Mouse (Mus musculus): Measurements from ENCODE around the gene Wfikkn2. TPM values are rescaled to one million over a fixed set of nuclear protein-coding genes. Genes with fewer than 3 reads are reported as not detected.

Wfikkn2 gene
- total and polyA plus RNA-seq, 3 experiments: 0.04 to 0.11 (median 0.08) TPM

DNA sequence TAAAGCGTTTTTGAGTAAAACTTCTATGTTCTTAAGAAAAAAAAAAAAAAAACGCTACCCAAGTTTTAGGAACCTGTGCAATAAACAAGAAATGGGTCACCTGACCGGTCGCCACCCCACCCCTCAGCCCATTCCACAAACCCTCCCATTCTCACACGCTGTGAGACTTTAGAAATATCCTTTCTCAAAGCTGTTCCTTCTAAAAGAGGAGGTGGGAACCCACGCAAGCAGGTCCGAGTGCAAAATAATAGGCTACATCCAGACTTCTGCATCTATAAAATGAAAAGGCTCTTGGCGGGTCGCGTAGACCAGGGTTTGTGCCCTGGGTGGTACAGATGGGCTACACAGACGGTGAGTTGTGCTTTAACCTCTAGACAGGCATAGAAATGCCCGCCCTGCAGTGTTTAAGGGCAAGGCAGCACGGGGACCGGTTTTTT is 36.1 kb downstream of the Wfikkn2 start:
- peak overlapping the region; percentile 36; the same call in 1 of the 2 replicates for H3K27ac ChIP-seq (ENCODE audit: insufficient read depth, low read depth)
- peaks cover 29% of the 10 kb centered on the region for H3K79me2 ChIP-seq (replicated peaks; ENCODE audit: control insufficient read depth, extremely low read depth, insufficient read depth, poor library complexity, severe bottlenecking)
- dilution Hi-C loops (cut with MboI; ENCODE audit: extremely low pct_ligation_motif_present, extremely low pct_unique_long_range_greater_than_20kb, low sequenced_read_pairs) (no loop called here), in situ Hi-C loops (cut with MboI; ENCODE audit: low pct_ligation_motif_present, low pct_unique_long_range_greater_than_20kb, low sequenced_read_pairs) (no loop called here)
- peaks cover 5% of the 10 kb centered on the region for H3K27me3 ChIP-seq (replicated peaks)
- peaks cover 4 to 24% of the 10 kb centered on the region in 2 experiments; a peak in 3 of 4 replicates for H3K4me1 ChIP-seq (ENCODE audit: control insufficient read depth in 1 of 2, insufficient read depth in 2 of 2)
- TF ChIP-seq UBTF (IDR thresholded peaks at IDR 0.05; ENCODE audit: low read depth, low read length) (no peak), USF1 (IDR thresholded peaks at IDR 0.05; ENCODE audit: low read depth, low read length) (peak; percentile 60), ZNF384 (IDR thresholded peaks at IDR 0.05; ENCODE audit: low read depth, low read length) (peak; percentile 75; the same call in 1 of the 2 replicates), CHD1 (IDR thresholded peaks at IDR 0.05; ENCODE audit: low read depth, low read length) (0 out of 2 replicates have a peak, but pooled peaks have one; percentile 26), USF2 (conservative IDR thresholded peaks at IDR 0.05; ENCODE audit: low read depth, low read length) (peak; percentile 31; the same call in 1 of the 2 replicates), BHLHE40 (IDR thresholded peaks at IDR 0.05; ENCODE audit: low read depth, low read length) (peak; percentile 59; the same call in 1 of the 2 replicates)
- peak overlapping the region; percentile 42 to 64 (median 49) for H3K4me3 ChIP-seq (replicated peaks in 1 of 3; ENCODE audit: low read depth in 2 of 3, low read length in 2 of 3, poor library complexity in 1 of 3)
- DNase-seq (ENCODE audit: extremely low read depth): no peak
- peak overlapping the region; percentile 49 for H3K9ac ChIP-seq (ENCODE audit: insufficient read depth, low read depth)
- peak overlapping the region; percentile 81 for H3K4me2 ChIP-seq (ENCODE audit: insufficient read depth, low read depth, poor library complexity, severe bottlenecking)
- H3K36me3 ChIP-seq (replicated peaks in 1 of 2; ENCODE audit: control insufficient read depth in 1 of 2, insufficient read depth in 1 of 2, low read length in 1 of 2): peaks cover 10 to 12% of the 10 kb centered on the region in 2 experiments
- no peaks in the 10 kb centered on the region for H3K9me3 ChIP-seq (replicated peaks; ENCODE audit: low read length)

DNA sequence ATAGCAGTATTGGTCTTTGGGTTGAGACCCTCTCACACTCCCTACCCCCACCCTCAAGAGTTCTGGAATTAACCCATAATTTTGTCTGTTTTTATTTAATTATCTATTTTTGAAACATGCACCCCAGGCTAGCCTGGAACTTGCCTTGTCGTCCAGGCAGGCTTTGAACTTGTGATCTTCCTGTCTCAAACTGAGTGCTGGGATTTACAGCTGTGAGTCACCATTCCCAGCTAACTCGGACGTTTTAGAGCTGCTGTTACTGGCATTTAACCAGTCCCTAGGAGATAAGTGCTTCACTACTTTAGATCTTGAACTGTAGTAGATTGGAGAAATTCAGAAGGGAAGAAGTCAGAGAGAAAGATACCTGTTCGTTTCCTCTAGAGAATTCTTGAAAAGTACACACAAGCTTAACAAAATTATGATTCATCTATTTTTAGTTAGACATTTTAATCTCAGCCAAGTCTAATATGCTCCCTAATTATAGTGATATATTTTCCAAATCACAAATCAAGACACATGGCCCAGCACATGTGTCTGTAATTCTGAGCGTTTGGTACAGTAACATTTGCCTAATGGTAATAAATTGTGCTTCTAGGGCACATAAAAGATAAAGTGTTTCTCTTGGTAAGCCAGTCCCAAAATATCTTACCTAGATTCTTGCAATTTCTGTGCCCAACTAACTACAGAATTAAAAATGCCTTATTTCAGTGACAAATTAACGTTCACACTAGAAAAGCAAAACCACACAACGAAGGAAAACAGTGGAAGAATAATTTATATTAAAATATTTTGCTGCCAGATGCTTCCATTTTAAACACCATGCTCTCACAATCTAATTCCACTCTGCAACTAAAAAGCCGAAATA is 36.8 kb downstream of the Wfikkn2 start:
- H3K4me3 ChIP-seq (replicated peaks in 1 of 3; ENCODE audit: low read depth in 2 of 3, low read length in 2 of 3, poor library complexity in 1 of 3): no peak overlapping the region
- H3K27ac ChIP-seq (ENCODE audit: insufficient read depth, low read depth): no peak overlapping the region
- peaks cover 5% of the 10 kb centered on the region for H3K27me3 ChIP-seq (replicated peaks)

More for the DNA sequence above, 36.8 kb downstream of the Wfikkn2 start:
- no peak overlapping the region for H3K9ac ChIP-seq (ENCODE audit: insufficient read depth, low read depth)
- peaks cover 5 to 6% of the 10 kb centered on the region in 2 experiments for H3K36me3 ChIP-seq (replicated peaks in 1 of 2; ENCODE audit: control insufficient read depth in 1 of 2, insufficient read depth in 1 of 2, low read length in 1 of 2)
- peaks cover under 1 to 24% of the 10 kb centered on the region in 2 experiments; a peak in 3 of 4 replicates for H3K4me1 ChIP-seq (ENCODE audit: control insufficient read depth in 1 of 2, insufficient read depth in 2 of 2)
- TF ChIP-seq POLR2A (IDR thresholded peaks at IDR 0.05; ENCODE audit: low read depth, low read length): no peak
- no peak for TF ChIP-seq CHD1 (IDR thresholded peaks at IDR 0.05; ENCODE audit: low read depth, low read length)
- TF ChIP-seq MEF2A (IDR thresholded peaks at IDR 0.05; ENCODE audit: borderline replicate concordance, low read depth, low read length): no peak
- TF ChIP-seq E2F4 (IDR thresholded peaks at IDR 0.05; ENCODE audit: insufficient replicate concordance, low read depth, low read length): no peak
- TF ChIP-seq JUN (IDR thresholded peaks at IDR 0.05; ENCODE audit: insufficient read depth, low read depth, low read length): no peak
- TF ChIP-seq SMC3 (IDR thresholded peaks at IDR 0.05; ENCODE audit: low read depth, low read length): no peak
- TF ChIP-seq GABPA (IDR thresholded peaks at IDR 0.05; ENCODE audit: insufficient replicate concordance, low read depth, low read length): no peak
- TF ChIP-seq CHD2 (IDR thresholded peaks at IDR 0.05; ENCODE audit: low read length): no peak
- TF ChIP-seq SIN3A (IDR thresholded peaks at IDR 0.05; ENCODE audit: low read length): no peak
- no peak for TF ChIP-seq NRF1 (IDR thresholded peaks at IDR 0.05; ENCODE audit: low read depth, low read length)
- TF ChIP-seq UBTF (IDR thresholded peaks at IDR 0.05; ENCODE audit: low read depth, low read length): no peak
- no peak for TF ChIP-seq JUND (conservative IDR thresholded peaks at IDR 0.05; ENCODE audit: low read depth, low read length)
- TF ChIP-seq TCF12 (IDR thresholded peaks at IDR 0.05; ENCODE audit: low read depth, low read length): no peak
- TF ChIP-seq BHLHE40 (IDR thresholded peaks at IDR 0.05; ENCODE audit: low read depth, low read length): no peak
- TF ChIP-seq POLR2AphosphoS2 (IDR thresholded peaks at IDR 0.05; ENCODE audit: low read depth, low read length): no peak
- no peak for TF ChIP-seq CTCF (conservative IDR thresholded peaks at IDR 0.05 in 1 of 2, IDR thresholded peaks at IDR 0.05 in 1 of 2; ENCODE audit: low read depth in 2 of 2, low read length in 2 of 2)
- no peak for TF ChIP-seq MYC (IDR thresholded peaks at IDR 0.05; ENCODE audit: low read depth, low read length)
- no peak for TF ChIP-seq ETS1 (conservative IDR thresholded peaks at IDR 0.05; ENCODE audit: low read depth, low read length)
- TF ChIP-seq ZC3H11A (IDR thresholded peaks at IDR 0.05; ENCODE audit: low read depth, low read length): no peak
- no peak for TF ChIP-seq USF1 (IDR thresholded peaks at IDR 0.05; ENCODE audit: low read depth, low read length)
- no peak for DNase-seq (ENCODE audit: extremely low read depth)
- in situ Hi-C loops (cut with MboI; ENCODE audit: low pct_ligation_motif_present, low pct_unique_long_range_greater_than_20kb, low sequenced_read_pairs) (no loop called here), dilution Hi-C loops (cut with MboI; ENCODE audit: extremely low pct_ligation_motif_present, extremely low pct_unique_long_range_greater_than_20kb, low sequenced_read_pairs) (no loop called here)
- no peak overlapping the region for H3K4me2 ChIP-seq (ENCODE audit: insufficient read depth, low read depth, poor library complexity, severe bottlenecking)
- peaks cover 24% of the 10 kb centered on the region for H3K79me2 ChIP-seq (replicated peaks; ENCODE audit: control insufficient read depth, extremely low read depth, insufficient read depth, poor library complexity, severe bottlenecking)
- no peaks in the 10 kb centered on the region for H3K9me3 ChIP-seq (replicated peaks; ENCODE audit: low read length)

Data from CH12.LX (cell line).